Mouse (Mus musculus): Measurements from ENCODE around the gene Id3. TPM values are rescaled to one million over a fixed set of nuclear protein-coding genes. Genes with fewer than 3 reads are reported as not detected.

Id3 gene
- polyA plus RNA-seq, 1 experiment from 2014 or later, result 41.3 TPM

- H3K9me3 ChIP-seq (replicated peaks), result no peaks in the 10 kb centered on the region
- no peak overlapping the region for H3K4me3 ChIP-seq (replicated peaks)
- no peak overlapping the region for H3K27ac ChIP-seq (replicated peaks)
- H3K36me3 ChIP-seq (replicated peaks), result no peaks in the 10 kb centered on the region
- H3K4me2 ChIP-seq, result no peak overlapping the region
- WGBS (ENCODE audit: insufficient replicate concordance), result 67% methylated on average over 5 of the region's 5 CpGs
- no peak for ATAC-seq (ENCODE audit: insufficient read depth)
- H3K9ac ChIP-seq, result no peak overlapping the region
- peaks cover 7% of the 10 kb centered on the region; the same call in 1 of the 2 replicates for H3K4me1 ChIP-seq (replicated peaks)
- peaks cover 15% of the 10 kb centered on the region; the same call in 1 of the 2 replicates for H3K27me3 ChIP-seq
Measured at GRCm38 (mm10) chr4:136126019-136126418, 17.3 kb upstream of the Id3 start.

GRCm38 (mm10) chr4:136127670-136128069 is 15.6 kb upstream of the Id3 start:
- no peak for ATAC-seq (ENCODE audit: insufficient read depth)
- Histone ChIP-seq H3K4me3 (replicated peaks) (no peak overlapping the region), H3K4me2 (no peak overlapping the region), H3K9ac (no peak overlapping the region), H3K4me1 (replicated peaks) (peaks cover 7% of the 10 kb centered on the region; the same call in 1 of the 2 replicates), H3K9me3 (replicated peaks) (no peaks in the 10 kb centered on the region), H3K27me3 (peaks cover 30% of the 10 kb centered on the region), H3K27ac (replicated peaks) (no peak overlapping the region), H3K36me3 (replicated peaks) (no peaks in the 10 kb centered on the region)
- WGBS (ENCODE audit: insufficient replicate concordance), result 49% methylated on average over 13 of the region's 13 CpGs

GRCm38 (mm10) chr4:136129842-136130241 is 13.5 kb upstream of the Id3 start:
- Histone ChIP-seq H3K36me3 (replicated peaks) (no peaks in the 10 kb centered on the region), H3K27ac (replicated peaks) (no peak overlapping the region), H3K9ac (no peak overlapping the region), H3K4me3 (replicated peaks) (no peak overlapping the region), H3K4me1 (replicated peaks) (peaks cover 7% of the 10 kb centered on the region; the same call in 1 of the 2 replicates), H3K4me2 (no peak overlapping the region), H3K9me3 (replicated peaks) (no peaks in the 10 kb centered on the region), H3K27me3 (peaks cover 52% of the 10 kb centered on the region)
- no peak for ATAC-seq (ENCODE audit: insufficient read depth)
- WGBS (ENCODE audit: insufficient replicate concordance), result 54% methylated on average over 1 of the region's 1 CpGs

GRCm38 (mm10) chr4:136133801-136134200 is 9.5 kb upstream of the Id3 start:
- no peak overlapping the region for H3K9ac ChIP-seq
- peak overlapping the region; percentile 24; the same call in 1 of the 2 replicates for H3K27ac ChIP-seq (replicated peaks)
- H3K9me3 ChIP-seq (replicated peaks), result no peaks in the 10 kb centered on the region
- ATAC-seq (ENCODE audit: insufficient read depth), result no peak
- H3K4me1 ChIP-seq (replicated peaks), result peaks cover 13% of the 10 kb centered on the region; the same call in 1 of the 2 replicates
- H3K4me2 ChIP-seq, result no peak overlapping the region
- peaks cover 82% of the 10 kb centered on the region for H3K27me3 ChIP-seq
- H3K36me3 ChIP-seq (replicated peaks), result no peaks in the 10 kb centered on the region
- WGBS (ENCODE audit: insufficient replicate concordance), result 19% methylated on average over 9 of the region's 9 CpGs
- no peak overlapping the region for H3K4me3 ChIP-seq (replicated peaks)

- H3K9ac ChIP-seq, result no peak overlapping the region
- under 1% methylated on average over 15 of the region's 15 CpGs for WGBS (ENCODE audit: insufficient replicate concordance)
- H3K4me1 ChIP-seq (replicated peaks), result peaks cover 20% of the 10 kb centered on the region
- ATAC-seq (ENCODE audit: insufficient read depth), result no peak
- H3K4me2 ChIP-seq, result peak overlapping the region; percentile 65
- H3K9me3 ChIP-seq (replicated peaks), result no peaks in the 10 kb centered on the region
- no peaks in the 10 kb centered on the region for H3K36me3 ChIP-seq (replicated peaks)
- peak overlapping the region; percentile 38 for H3K4me3 ChIP-seq (replicated peaks)
- peak overlapping the region; percentile 24 for H3K27ac ChIP-seq (replicated peaks)
- peaks cover 88% of the 10 kb centered on the region for H3K27me3 ChIP-seq
Measured at GRCm38 (mm10) chr4:136134418-136134977, 8.8 kb upstream of the Id3 start.

GRCm38 (mm10) chr4:136134978-136135873 is 8.1 kb upstream of the Id3 start:
- Histone ChIP-seq H3K4me1 (replicated peaks) (peaks cover 28% of the 10 kb centered on the region), H3K27me3 (peaks cover 96% of the 10 kb centered on the region), H3K9me3 (replicated peaks) (no peaks in the 10 kb centered on the region), H3K4me2 (peak overlapping the region; percentile 65), H3K4me3 (replicated peaks) (peak overlapping the region; percentile 38), H3K36me3 (replicated peaks) (no peaks in the 10 kb centered on the region), H3K27ac (replicated peaks) (peak overlapping the region; percentile 24), H3K9ac (no peak overlapping the region)
- no peak for ATAC-seq (ENCODE audit: insufficient read depth)
- WGBS (ENCODE audit: insufficient replicate concordance), result 6% methylated on average over 50 of the region's 50 CpGs

- H3K27ac ChIP-seq (replicated peaks), result no peak overlapping the region
- peaks cover 35% of the 10 kb centered on the region for H3K4me1 ChIP-seq (replicated peaks)
- H3K9me3 ChIP-seq (replicated peaks), result no peaks in the 10 kb centered on the region
- no peak overlapping the region for H3K4me2 ChIP-seq
- ATAC-seq (ENCODE audit: insufficient read depth), result no peak
- H3K36me3 ChIP-seq (replicated peaks), result no peaks in the 10 kb centered on the region
- H3K9ac ChIP-seq, result no peak overlapping the region
- peaks cover 98% of the 10 kb centered on the region for H3K27me3 ChIP-seq
- 47% methylated on average over 9 of the region's 9 CpGs for whole genome bisulfite sequencing (ENCODE audit: insufficient replicate concordance)
- H3K4me3 ChIP-seq (replicated peaks), result no peak overlapping the region
Measured at GRCm38 (mm10) chr4:136135874-136136728, 7.2 kb upstream of the Id3 start.

GRCm38 (mm10) chr4:136139326-136140110 is 3.8 kb upstream of the Id3 start:
- Histone ChIP-seq H3K9ac (no peak overlapping the region), H3K9me3 (replicated peaks) (no peaks in the 10 kb centered on the region), H3K36me3 (replicated peaks) (no peaks in the 10 kb centered on the region), H3K4me1 (replicated peaks) (peaks cover 62% of the 10 kb centered on the region), H3K4me3 (replicated peaks) (no peak overlapping the region), H3K27me3 (peaks cover 100% of the 10 kb centered on the region), H3K27ac (replicated peaks) (no peak overlapping the region), H3K4me2 (0 out of 2 replicates have a peak overlapping the region, but pooled peaks have one; percentile 44)
- ATAC-seq (ENCODE audit: insufficient read depth), result no peak
- 48% methylated on average over 17 of the region's 17 CpGs for WGBS (ENCODE audit: insufficient replicate concordance)

- ATAC-seq (ENCODE audit: insufficient read depth), result peak; percentile 56
- H3K4me2 ChIP-seq, result peak overlapping the region; percentile 44
- no peaks in the 10 kb centered on the region for H3K9me3 ChIP-seq (replicated peaks)
- peak overlapping the region; percentile 48; the same call in 1 of the 2 replicates for H3K27ac ChIP-seq (replicated peaks)
- peaks cover 100% of the 10 kb centered on the region for H3K27me3 ChIP-seq
- H3K4me1 ChIP-seq (replicated peaks), result peaks cover 62% of the 10 kb centered on the region
- H3K9ac ChIP-seq, result no peak overlapping the region
- no peaks in the 10 kb centered on the region for H3K36me3 ChIP-seq (replicated peaks)
- WGBS (ENCODE audit: insufficient replicate concordance), result 10% methylated on average over 31 of the region's 31 CpGs
- H3K4me3 ChIP-seq (replicated peaks), result no peak overlapping the region
Measured at GRCm38 (mm10) chr4:136140327-136141250, 2.7 kb upstream of the Id3 start.

Data from liver, embryonic 15.5 days (tissue).